Mouse (Mus musculus) liver, embryonic 12.5 days (tissue): ENCODE measurements around the gene Polr3h. TPM values are rescaled to one million over a fixed set of nuclear protein-coding genes. Genes with fewer than 3 reads are reported as not detected.
A peak's percentile ranks its signal among the peaks of the same experiment; 100 is the strongest.

Source experiments
- ATAC-seq: fragments of 200-750 bp; cut with Nextera tagmentation; 2 replicates; pipeline ENCODE4 v1.8.0; 2017; ENCODE audit warnings: moderate number of reproducible peaks, mild to moderate bottlenecking, moderate library complexity
- H3K27ac ChIP-seq: fragments of 300-500 bp; sonication (generic); 2 replicates; pipeline ENCODE4 v1.5.1; 2016; ENCODE audit warnings: mild to moderate bottlenecking
- H3K27me3 ChIP-seq: fragments of 300-500 bp; sonication (generic); replicated peaks from 2 replicates; pipeline ENCODE4 v1.6.1; 2016; ENCODE audit warnings: mild to moderate bottlenecking, moderate library complexity
- H3K36me3 ChIP-seq: fragments of 300-500 bp; sonication (generic); 2 replicates; pipeline ENCODE4 v1.6.1; 2016; ENCODE audit warnings: mild to moderate bottlenecking, moderate library complexity
- H3K4me1 ChIP-seq: fragments of 300-500 bp; sonication (generic); 2 replicates; pipeline ENCODE4 v1.6.1; 2016
- H3K4me2 ChIP-seq: fragments of 300-500 bp; sonication (generic); 2 replicates; pipeline ENCODE4 v1.6.1; 2016; ENCODE audit warnings: mild to moderate bottlenecking, moderate library complexity
- H3K4me3 ChIP-seq: fragments of 300-500 bp; sonication (generic); 2 replicates; pipeline ENCODE4 v1.5.1; 2016; ENCODE audit warnings: mild to moderate bottlenecking, moderate library complexity
- H3K9ac ChIP-seq: fragments of 300-500 bp; sonication (generic); 2 replicates; pipeline ENCODE4 v1.6.1; 2016; ENCODE audit warnings: mild to moderate bottlenecking, moderate library complexity
- H3K9me3 ChIP-seq: fragments of 300-500 bp; sonication (generic); replicated peaks from 2 replicates; pipeline ENCODE4 v1.6.1; 2016; ENCODE audit warnings: mild to moderate bottlenecking, moderate library complexity
- WGBS: fragments of 180-500 bp; shearing (Covaris S2); methylation state at CpG from one replicate; pipeline ENCODE4 v1.1.7; 2016; ENCODE audit not compliant: insufficient replicate concordance; 5-methylcytosine and 5-hydroxymethylcytosine counted together
- polyA plus RNA-seq: library from polyadenylated mRNA; unstranded; fragments of >200 nt; fragmentation: Nextera tagmentation; extraction: Ambion mirVana; gene quantifications from 2 replicates; pipeline ENCODE4 v1.2.1, GENCODE M21; 2016

Gene Polr3h
- polyA plus RNA-seq, 1 experiment from 2014 or later = 87.2 TPM

DNA sequence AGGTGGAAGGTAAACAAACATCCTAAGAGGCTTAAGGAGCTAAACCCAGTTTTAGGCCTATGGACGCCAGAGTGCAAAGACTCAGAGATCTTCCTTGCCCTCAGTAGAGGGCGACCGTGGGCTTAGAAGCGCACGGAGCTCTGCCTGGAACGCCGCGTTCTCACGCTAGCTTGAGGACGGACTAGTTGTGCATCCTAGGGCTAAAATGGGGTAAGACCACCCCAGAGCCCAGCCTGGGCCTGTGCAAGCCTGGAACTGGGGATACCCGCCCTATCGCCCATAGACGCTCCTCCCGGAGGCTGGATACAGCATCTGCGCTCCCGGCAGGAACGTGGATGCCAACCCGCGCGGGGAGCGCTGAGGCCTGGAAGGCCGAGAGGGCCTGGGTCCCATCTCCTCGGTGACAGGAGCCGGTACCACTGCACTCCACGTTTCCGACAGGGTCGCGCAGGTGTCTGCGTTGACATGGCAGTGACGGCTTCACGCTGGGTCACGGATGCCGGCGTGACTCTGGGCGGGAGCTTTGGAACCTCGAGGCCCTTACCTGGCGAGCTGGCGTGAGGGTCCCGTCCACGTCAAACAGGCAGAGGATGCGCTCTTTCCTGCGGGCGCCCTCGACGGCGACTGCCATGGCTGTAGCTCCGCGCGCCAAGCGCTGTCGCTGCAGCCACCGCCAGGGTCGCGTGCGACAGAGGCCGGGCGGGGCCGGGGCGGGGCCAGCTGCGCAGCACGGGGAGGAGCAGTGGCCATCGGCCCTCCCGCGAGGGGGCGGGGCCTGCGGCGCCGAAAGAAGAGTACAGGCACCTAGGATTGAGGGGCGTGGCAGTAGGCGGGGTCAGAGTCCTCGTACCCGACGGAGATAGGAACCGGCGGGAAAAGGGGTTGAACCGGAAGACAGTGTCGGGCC, 34.4 kb upstream of the Polr3h start, which contains the start of gene Pmm1:
Gene Pmm1, minus strand, starts transcription at position 760 of the 907 bp plus-strand sequence.
- no peaks in the 10 kb centered on the region for H3K27me3 ChIP-seq
- H3K4me2 ChIP-seq = peak within 1 kb of the TSS; percentile 100
- peak within 1 kb of the TSS; percentile 82 for H3K4me3 ChIP-seq
- ATAC-seq = peak; percentile 95
- no peaks in the 10 kb centered on the region for H3K9me3 ChIP-seq
- peak within 1 kb of the TSS; percentile 87 for H3K9ac ChIP-seq
- H3K36me3 ChIP-seq = peaks cover 15% of the 10 kb centered on the region
- peak within 1 kb of the TSS; percentile 91 for H3K27ac ChIP-seq
- H3K4me1 ChIP-seq = peaks cover 34% of the 10 kb centered on the region
- under 1% methylated on average over 77 of the region's 77 CpGs for WGBS

DNA sequence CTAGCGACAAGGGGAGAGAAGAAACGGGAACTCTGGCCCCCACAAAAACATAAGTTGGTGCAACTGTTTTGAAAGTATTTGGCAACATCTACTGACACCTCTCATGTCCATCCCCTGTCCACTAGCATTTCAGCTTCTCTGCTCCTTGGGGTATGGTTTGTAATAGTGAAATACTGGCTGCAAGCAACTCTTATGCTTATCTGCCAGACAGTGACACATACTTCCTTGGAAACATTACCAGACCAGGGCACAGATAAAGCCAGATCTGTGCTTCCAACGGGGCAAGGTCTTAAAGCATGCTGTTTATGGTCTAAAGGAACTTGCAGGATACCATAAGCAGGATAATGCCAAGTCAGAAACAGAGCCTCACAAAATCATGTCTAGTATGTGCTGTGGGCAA, 32.9 kb upstream of the Polr3h start:
- H3K27me3 ChIP-seq = no peaks in the 10 kb centered on the region
- H3K27ac ChIP-seq = peak overlapping the region; percentile 66; the same call in 1 of the 2 replicates
- peaks cover 30% of the 10 kb centered on the region for H3K36me3 ChIP-seq
- peak overlapping the region; percentile 42 for H3K9ac ChIP-seq
- peak overlapping the region; percentile 100 for H3K4me2 ChIP-seq
- H3K4me3 ChIP-seq = no peak overlapping the region
- WGBS = 55% methylated on average over 3 of the region's 3 CpGs
- ATAC-seq = no peak
- no peaks in the 10 kb centered on the region for H3K9me3 ChIP-seq
- H3K4me1 ChIP-seq = peaks cover 26% of the 10 kb centered on the region

DNA sequence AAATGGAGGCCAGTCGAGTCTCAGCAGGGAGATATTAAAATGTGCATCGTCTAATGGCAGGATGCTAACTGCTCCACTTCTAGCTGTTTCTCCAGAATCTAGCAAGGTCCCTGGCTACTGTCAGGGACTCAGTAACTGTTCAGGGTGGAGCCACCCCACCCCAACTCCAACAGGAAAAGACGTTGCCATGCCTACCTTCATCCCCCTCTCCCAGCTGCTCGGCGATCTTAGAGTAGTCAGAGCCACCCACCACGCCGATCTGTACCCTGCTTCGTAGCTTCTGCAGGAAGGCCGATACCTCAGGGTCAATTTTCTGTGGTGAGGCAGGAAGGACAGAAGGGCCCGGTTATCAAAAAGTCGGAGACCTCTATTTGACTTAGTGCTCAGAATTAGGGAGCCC, 31.6 kb upstream of the Polr3h start:
- Histone ChIP-seq H3K27me3 (no peaks in the 10 kb centered on the region), H3K4me3 (no peak overlapping the region), H3K4me1 (peaks cover 26% of the 10 kb centered on the region), H3K9ac (no peak overlapping the region), H3K27ac (no peak overlapping the region), H3K4me2 (no peak overlapping the region), H3K9me3 (no peaks in the 10 kb centered on the region), H3K36me3 (peaks cover 40% of the 10 kb centered on the region)
- 81% methylated on average over 11 of the region's 11 CpGs for WGBS
- ATAC-seq = no peak

DNA sequence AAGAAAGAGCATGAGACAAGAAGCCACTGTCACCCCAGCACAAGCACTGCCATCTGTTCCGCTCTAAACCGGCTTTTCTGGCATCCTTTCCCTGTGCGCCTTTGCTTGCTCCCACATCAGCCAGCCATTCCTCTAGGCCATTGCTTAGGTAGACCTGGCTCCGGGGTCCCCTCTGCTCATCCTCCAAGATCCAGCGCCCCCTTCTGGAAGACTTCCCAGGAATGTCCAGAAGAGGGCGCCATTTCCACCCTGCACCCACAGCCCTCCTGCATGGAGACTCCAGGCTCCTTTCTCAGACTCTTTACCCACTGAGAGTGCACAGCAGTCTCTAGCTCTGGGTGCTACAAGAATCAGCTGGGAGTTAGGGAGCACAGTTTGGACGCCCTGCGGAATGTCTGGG, 30.4 kb upstream of the Polr3h start:
- Histone ChIP-seq H3K4me3 (no peak overlapping the region), H3K9ac (no peak overlapping the region), H3K4me1 (peaks cover 24% of the 10 kb centered on the region), H3K36me3 (peaks cover 52% of the 10 kb centered on the region), H3K4me2 (no peak overlapping the region), H3K27me3 (no peaks in the 10 kb centered on the region), H3K9me3 (no peaks in the 10 kb centered on the region), H3K27ac (no peak overlapping the region)
- 57% methylated on average over 8 of the region's 8 CpGs for WGBS
- no peak for ATAC-seq

DNA sequence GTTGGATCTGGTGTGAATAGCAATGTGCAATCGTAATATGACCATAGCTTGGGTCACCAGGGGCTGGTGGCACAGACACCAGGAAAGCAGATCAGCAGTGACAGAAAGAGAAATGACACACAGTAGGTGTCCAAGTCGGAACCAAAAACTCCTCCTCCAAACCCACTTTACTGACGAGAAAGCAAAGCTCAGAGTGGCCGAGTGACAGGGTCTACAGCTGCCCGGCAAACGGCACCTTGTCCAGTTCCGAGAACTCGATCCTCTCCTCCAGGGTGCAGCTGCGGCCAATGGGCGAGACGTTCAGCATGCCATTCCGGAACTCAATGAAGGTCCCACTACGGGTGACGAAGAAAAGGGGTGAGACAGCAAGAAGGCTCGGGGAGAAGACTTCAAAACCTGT, 29.4 kb upstream of the Polr3h start:
- Histone ChIP-seq H3K36me3 (peaks cover 57% of the 10 kb centered on the region), H3K4me3 (no peak overlapping the region), H3K4me2 (no peak overlapping the region), H3K27me3 (no peaks in the 10 kb centered on the region), H3K4me1 (peaks cover 19% of the 10 kb centered on the region), H3K9me3 (no peaks in the 10 kb centered on the region), H3K9ac (no peak overlapping the region), H3K27ac (no peak overlapping the region)
- WGBS = 87% methylated on average over 15 of the region's 15 CpGs
- no peak for ATAC-seq

DNA sequence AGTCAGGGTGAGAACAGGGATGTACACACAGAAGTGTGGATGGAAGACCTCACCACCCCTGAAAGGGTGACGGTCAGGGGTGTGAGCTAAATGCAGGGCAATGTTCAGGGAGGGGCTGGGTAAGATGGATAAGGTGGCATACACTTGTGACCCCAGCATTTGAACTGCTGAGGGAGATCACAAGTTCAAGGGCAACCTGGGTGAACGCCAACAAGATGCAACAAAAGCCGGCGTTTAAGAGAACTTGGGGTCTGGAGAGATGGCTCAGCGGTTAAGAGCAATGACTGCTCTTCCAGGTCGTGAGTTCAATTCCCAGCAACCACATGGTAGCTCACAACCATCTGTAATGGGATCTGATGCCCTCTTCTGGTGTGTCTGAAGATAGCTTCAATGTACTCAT, 28.7 kb upstream of the Polr3h start:
- WGBS = 93% methylated on average over 6 of the region's 6 CpGs
- Histone ChIP-seq H3K4me2 (no peak overlapping the region), H3K36me3 (peaks cover 57% of the 10 kb centered on the region), H3K9me3 (no peaks in the 10 kb centered on the region), H3K27ac (no peak overlapping the region), H3K9ac (no peak overlapping the region), H3K27me3 (no peaks in the 10 kb centered on the region), H3K4me1 (peaks cover 14% of the 10 kb centered on the region), H3K4me3 (no peak overlapping the region)
- no peak for ATAC-seq

DNA sequence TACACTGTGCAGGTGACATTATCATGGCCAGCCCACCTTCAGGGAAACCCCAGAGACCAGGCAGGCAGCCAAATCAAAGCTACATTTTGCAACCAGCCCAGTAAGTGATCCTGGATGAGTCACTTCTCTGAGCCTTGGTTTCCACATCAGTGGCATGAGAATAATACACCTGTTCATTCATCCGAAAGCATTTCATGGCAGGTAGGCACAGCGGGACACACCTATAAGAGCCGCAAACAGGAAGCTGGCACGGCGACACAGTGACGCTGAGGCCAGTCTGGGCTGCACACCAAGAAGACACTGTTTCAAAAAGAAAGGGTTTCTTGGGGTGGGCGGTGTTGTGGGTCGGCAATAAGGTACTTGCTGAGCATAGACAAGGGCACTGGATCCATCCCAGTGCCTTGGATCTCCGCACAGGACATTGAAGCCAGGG, 28.1 kb upstream of the Polr3h start:
- Histone ChIP-seq H3K4me1 (peaks cover 13% of the 10 kb centered on the region), H3K27me3 (no peaks in the 10 kb centered on the region), H3K36me3 (peaks cover 57% of the 10 kb centered on the region), H3K9me3 (no peaks in the 10 kb centered on the region), H3K27ac (no peak overlapping the region), H3K4me3 (no peak overlapping the region), H3K9ac (no peak overlapping the region), H3K4me2 (no peak overlapping the region)
- no peak for ATAC-seq
- WGBS = 84% methylated on average over 9 of the region's 9 CpGs

DNA sequence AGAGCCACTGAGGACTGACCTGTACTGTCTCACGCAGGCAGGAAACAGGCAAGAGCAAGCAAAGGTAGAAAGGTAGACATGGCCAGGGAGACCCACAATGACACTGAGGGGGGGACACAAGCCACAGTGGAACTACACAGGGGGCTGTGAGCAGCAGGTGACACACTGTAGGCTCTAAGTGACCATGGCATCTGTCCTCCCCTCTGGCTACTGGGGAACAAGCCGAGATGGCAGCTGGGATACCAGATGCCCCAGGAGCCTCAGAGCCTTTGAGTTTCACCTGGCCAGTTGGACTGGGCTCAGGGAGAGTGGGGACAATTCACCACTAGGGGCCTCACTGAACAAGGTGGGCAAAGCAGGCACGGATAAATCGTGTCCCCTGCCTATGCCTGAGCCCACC, 26.3 kb upstream of the Polr3h start:
- Histone ChIP-seq H3K9ac (no peak overlapping the region), H3K9me3 (no peaks in the 10 kb centered on the region), H3K27ac (no peak overlapping the region), H3K4me1 (peaks cover 14% of the 10 kb centered on the region), H3K4me2 (no peak overlapping the region), H3K36me3 (peaks cover 56% of the 10 kb centered on the region), H3K4me3 (no peak overlapping the region), H3K27me3 (no peaks in the 10 kb centered on the region)
- WGBS = 83% methylated on average over 4 of the region's 4 CpGs
- no peak for ATAC-seq

DNA sequence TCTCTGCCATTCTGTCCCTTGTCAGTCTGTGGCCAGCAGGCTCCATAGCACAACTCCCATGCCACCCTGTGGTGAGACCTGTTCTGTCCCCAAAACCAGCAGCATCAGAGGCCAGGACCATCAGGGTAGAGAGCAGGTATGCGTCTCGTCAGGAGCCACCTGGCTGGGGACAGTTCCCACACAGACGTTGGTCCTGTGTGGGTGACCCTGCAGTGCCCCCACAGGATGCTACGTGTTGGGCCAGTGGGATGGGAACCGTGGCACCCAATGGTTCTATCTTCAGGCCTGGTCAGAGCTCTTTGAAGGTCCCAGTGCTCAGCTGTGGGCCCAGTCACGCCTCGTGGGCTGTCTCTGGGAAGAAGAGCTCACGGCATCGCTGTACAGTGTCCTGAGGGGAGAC, 25.1 kb upstream of the Polr3h start:
- no peaks in the 10 kb centered on the region for H3K27me3 ChIP-seq
- H3K9me3 ChIP-seq = no peaks in the 10 kb centered on the region
- H3K4me1 ChIP-seq = peaks cover 14% of the 10 kb centered on the region
- H3K36me3 ChIP-seq = peaks cover 46% of the 10 kb centered on the region
- no peak for ATAC-seq
- H3K4me3 ChIP-seq = no peak overlapping the region
- 88% methylated on average over 9 of the region's 9 CpGs for WGBS
- no peak overlapping the region for H3K9ac ChIP-seq
- no peak overlapping the region for H3K27ac ChIP-seq
- H3K4me2 ChIP-seq = no peak overlapping the region

DNA sequence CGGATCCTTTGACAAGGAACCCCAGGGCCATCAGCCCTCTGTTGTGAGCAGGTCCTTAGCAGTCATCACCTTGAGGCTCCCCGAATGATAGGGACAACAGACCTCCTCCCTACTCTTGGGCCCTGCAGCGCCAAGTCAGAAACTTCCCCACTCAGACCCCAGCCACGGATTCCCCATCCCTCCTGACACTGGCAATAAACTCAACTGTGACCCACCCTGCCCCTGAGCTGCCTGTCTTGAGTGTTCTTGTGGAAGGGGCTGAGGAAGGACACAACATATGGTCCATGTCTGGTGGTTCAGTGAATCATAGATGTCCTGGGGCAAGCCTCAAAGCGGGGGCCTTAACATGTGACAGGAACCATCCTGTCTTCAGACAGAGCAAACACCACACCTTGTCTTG, 24.7 kb upstream of the Polr3h start:
- WGBS = 81% methylated on average over 5 of the region's 5 CpGs
- H3K4me1 ChIP-seq = peaks cover 14% of the 10 kb centered on the region

DNA sequence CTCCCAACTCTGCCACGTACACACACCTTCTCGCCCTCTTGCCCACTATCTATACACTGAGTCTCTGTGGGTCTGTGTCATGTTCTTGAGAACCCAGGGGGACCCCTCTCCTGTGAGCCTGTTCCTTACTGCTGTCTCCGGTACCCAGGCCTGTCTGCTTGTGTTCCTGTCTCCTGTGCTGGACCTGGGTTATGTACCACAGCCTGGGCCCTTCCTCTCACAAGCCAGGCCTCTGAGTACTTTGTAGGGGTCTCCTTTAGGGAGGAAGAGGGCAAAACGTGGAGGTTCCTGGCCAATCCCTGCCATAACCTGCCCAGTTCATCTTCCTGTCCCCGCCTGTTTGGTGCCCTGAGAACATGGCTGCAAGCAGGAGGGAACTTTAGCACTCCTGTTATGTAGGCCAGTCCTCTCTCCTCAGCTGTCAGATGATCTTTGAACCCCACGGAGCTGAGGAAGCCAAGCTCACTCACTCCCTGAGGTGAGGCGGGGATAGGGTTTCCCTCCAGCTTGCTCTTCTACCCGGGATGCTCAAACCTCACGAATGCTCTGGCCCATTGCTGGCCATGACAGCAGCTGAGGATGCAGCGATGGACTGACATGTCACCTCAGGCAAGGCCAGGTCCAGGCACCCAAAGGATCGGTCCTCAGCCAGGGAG, 23.6 kb upstream of the Polr3h start:
- Histone ChIP-seq H3K36me3 (peaks cover 33% of the 10 kb centered on the region), H3K27ac (no peak overlapping the region), H3K4me3 (no peak overlapping the region), H3K9ac (no peak overlapping the region), H3K9me3 (no peaks in the 10 kb centered on the region), H3K4me2 (no peak overlapping the region), H3K27me3 (0 out of 2 replicates have a peak, but pooled peaks cover 4% of the 10 kb centered on the region), H3K4me1 (peaks cover 14% of the 10 kb centered on the region)
- WGBS = 72% methylated on average over 11 of the region's 11 CpGs
- ATAC-seq = no peak

More for the DNA sequence above, 24.7 kb upstream of the Polr3h start:
- no peak overlapping the region for H3K4me2 ChIP-seq
- H3K9me3 ChIP-seq = no peaks in the 10 kb centered on the region
- H3K9ac ChIP-seq = no peak overlapping the region
- H3K27ac ChIP-seq = no peak overlapping the region
- no peak overlapping the region for H3K4me3 ChIP-seq
- no peak for ATAC-seq
- no peaks in the 10 kb centered on the region for H3K27me3 ChIP-seq
- peaks cover 43% of the 10 kb centered on the region for H3K36me3 ChIP-seq

DNA sequence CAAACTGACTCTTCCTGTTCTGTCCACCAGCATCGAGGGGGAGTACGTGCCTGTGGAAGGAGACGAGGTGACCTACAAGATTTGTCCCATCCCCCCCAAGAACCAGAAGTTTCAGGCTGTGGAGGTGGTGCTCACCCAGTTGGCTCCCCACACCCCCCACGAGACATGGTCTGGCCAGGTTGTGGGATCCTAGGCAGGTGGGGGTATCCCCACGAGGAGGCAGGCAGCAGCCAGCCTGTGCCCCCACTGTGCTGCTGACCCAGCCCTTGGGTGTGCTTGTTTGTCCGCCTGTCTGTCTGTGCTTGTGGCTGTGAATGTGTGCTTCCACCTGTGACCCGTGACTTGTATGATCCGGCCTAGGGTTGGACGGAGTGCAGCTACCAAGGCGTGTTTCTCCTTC, 23.0 kb upstream of the Polr3h start:
- H3K4me3 ChIP-seq = no peak overlapping the region
- H3K27ac ChIP-seq = no peak overlapping the region
- H3K9me3 ChIP-seq = no peaks in the 10 kb centered on the region
- H3K4me2 ChIP-seq = no peak overlapping the region
- H3K4me1 ChIP-seq = peaks cover 14% of the 10 kb centered on the region
- no peak overlapping the region for H3K9ac ChIP-seq
- ATAC-seq = no peak
- WGBS = 69% methylated on average over 10 of the region's 10 CpGs
- 0 out of 2 replicates have a peak, but pooled peaks cover 5% of the 10 kb centered on the region for H3K27me3 ChIP-seq
- H3K36me3 ChIP-seq = peaks cover 28% of the 10 kb centered on the region
